Mouse (Mus musculus): Measurements from ENCODE around the gene Rab11fip4. TPM values are rescaled to one million over a fixed set of nuclear protein-coding genes. Genes with fewer than 3 reads are reported as not detected.

Rab11fip4 gene
- total RNA-seq, 1 experiment = 13.6 TPM

- H3K4me1 ChIP-seq (ENCODE audit: control insufficient read depth in 2 of 2, insufficient read depth in 2 of 2, low read length in 2 of 2, poor library complexity in 1 of 2) = peaks cover 1 to 13% of the 10 kb centered on the region in 2 experiments; a peak in 2 of 4 replicates
- no peak for DNase-seq (ENCODE audit: low read depth, low spot score)
- no peaks in the 10 kb centered on the region for H3K36me3 ChIP-seq (ENCODE audit: control insufficient read depth, insufficient read depth, low read length, poor library complexity, severe bottlenecking)
- H3K4me3 ChIP-seq (ENCODE audit: insufficient read depth in 1 of 2, low read depth in 1 of 2, low read length in 2 of 2, poor library complexity in 1 of 2, severe bottlenecking in 1 of 2) = no peak overlapping the region
- H3K9ac ChIP-seq (ENCODE audit: insufficient read depth, low read depth, low read length, poor library complexity, severe bottlenecking) = no peak overlapping the region
- TF ChIP-seq CHD2 (IDR thresholded peaks at IDR 0.05; ENCODE audit: low read depth, low read length) = no peak
- no peak for TF ChIP-seq MAFK (IDR thresholded peaks at IDR 0.05; ENCODE audit: insufficient read depth, low read depth, low read length)
- TF ChIP-seq HCFC1 (IDR thresholded peaks at IDR 0.05; ENCODE audit: borderline replicate concordance, insufficient read depth, low read length) = no peak
- TF ChIP-seq ZC3H11A (IDR thresholded peaks at IDR 0.05; ENCODE audit: borderline replicate concordance, low read depth, low read length) = no peak
- TF ChIP-seq ZNF384 (IDR thresholded peaks at IDR 0.05; ENCODE audit: low read depth, low read length) = no peak
- H3K9me3 ChIP-seq (ENCODE audit: control insufficient read depth, insufficient read depth, low read depth, low read length) = no peaks in the 10 kb centered on the region
- in situ Hi-C loops (cut with MboI; ENCODE audit: low sequenced_read_pairs in 2 of 2, unreplicated experiment in 2 of 2) = loop anchor here in 1 of 2 experiments (25.0 kb wide), 1 partner anchor 189 kb away; no protein-coding TSS in a partner anchor
- no peak overlapping the region for H3K27ac ChIP-seq (ENCODE audit: insufficient read depth, low read depth, low read length, poor library complexity, severe bottlenecking)
Observed at GRCm38 (mm10) chr11:79722811-79723210, 131.8 kb downstream of the Rab11fip4 start.

DNA sequence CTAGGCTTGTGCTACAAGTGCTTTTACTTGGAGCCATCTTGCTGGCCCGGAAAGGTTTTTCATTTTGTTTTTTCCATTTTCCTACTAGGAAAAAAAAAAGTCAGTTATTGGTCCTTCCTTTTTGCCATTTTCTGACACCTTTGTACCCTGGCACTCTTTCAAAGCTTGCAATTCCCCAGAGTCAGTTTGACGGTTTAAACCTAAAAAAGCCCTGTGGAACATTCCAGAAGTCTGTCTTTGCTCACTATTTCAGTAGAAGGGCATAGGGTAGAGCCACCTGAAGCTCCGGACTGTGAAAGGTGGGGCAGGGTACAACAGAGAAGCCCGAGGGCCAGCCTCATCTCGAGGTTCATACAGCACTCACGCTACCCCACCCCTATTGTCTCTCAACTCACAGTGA is 134.0 kb downstream of the Rab11fip4 start:
- Histone ChIP-seq H3K36me3 (ENCODE audit: control insufficient read depth, insufficient read depth, low read length, poor library complexity, severe bottlenecking) (no peaks in the 10 kb centered on the region), H3K4me1 (ENCODE audit: control insufficient read depth in 2 of 2, insufficient read depth in 2 of 2, low read length in 2 of 2, poor library complexity in 1 of 2) (peaks cover 1 to 13% of the 10 kb centered on the region in 2 experiments; a peak in 2 of 4 replicates), H3K9ac (ENCODE audit: insufficient read depth, low read depth, low read length, poor library complexity, severe bottlenecking) (no peak overlapping the region), H3K4me3 (ENCODE audit: insufficient read depth in 1 of 2, low read depth in 1 of 2, low read length in 2 of 2, poor library complexity in 1 of 2, severe bottlenecking in 1 of 2) (no peak overlapping the region), H3K9me3 (ENCODE audit: control insufficient read depth, insufficient read depth, low read depth, low read length) (no peaks in the 10 kb centered on the region), H3K27ac (ENCODE audit: insufficient read depth, low read depth, low read length, poor library complexity, severe bottlenecking) (no peak overlapping the region)
- TF ChIP-seq MAFK (IDR thresholded peaks at IDR 0.05; ENCODE audit: insufficient read depth, low read depth, low read length) = no peak
- TF ChIP-seq ZC3H11A (IDR thresholded peaks at IDR 0.05; ENCODE audit: borderline replicate concordance, low read depth, low read length) = no peak
- no peak for TF ChIP-seq CHD2 (IDR thresholded peaks at IDR 0.05; ENCODE audit: low read depth, low read length)
- TF ChIP-seq ZNF384 (IDR thresholded peaks at IDR 0.05; ENCODE audit: low read depth, low read length) = no peak
- TF ChIP-seq HCFC1 (IDR thresholded peaks at IDR 0.05; ENCODE audit: borderline replicate concordance, insufficient read depth, low read length) = no peak
- in situ Hi-C loops (cut with MboI; ENCODE audit: low sequenced_read_pairs in 2 of 2, unreplicated experiment in 2 of 2) = no loop called here
- no peak for DNase-seq (ENCODE audit: low read depth, low spot score)

- no peak for DNase-seq (ENCODE audit: low read depth, low spot score)
- in situ Hi-C loops (cut with MboI; ENCODE audit: low sequenced_read_pairs in 2 of 2, unreplicated experiment in 2 of 2) = no loop called here
- Histone ChIP-seq H3K36me3 (ENCODE audit: control insufficient read depth, insufficient read depth, low read length, poor library complexity, severe bottlenecking) (no peaks in the 10 kb centered on the region), H3K4me3 (ENCODE audit: insufficient read depth in 1 of 2, low read depth in 1 of 2, low read length in 2 of 2, poor library complexity in 1 of 2, severe bottlenecking in 1 of 2) (no peak overlapping the region), H3K27ac (ENCODE audit: insufficient read depth, low read depth, low read length, poor library complexity, severe bottlenecking) (peak overlapping the region; percentile 4; the same call in 1 of the 2 replicates), H3K4me1 (ENCODE audit: control insufficient read depth in 2 of 2, insufficient read depth in 2 of 2, low read length in 2 of 2, poor library complexity in 1 of 2) (peaks cover 5 to 12% of the 10 kb centered on the region in 2 experiments; a peak in 3 of 4 replicates), H3K9ac (ENCODE audit: insufficient read depth, low read depth, low read length, poor library complexity, severe bottlenecking) (peak overlapping the region; percentile 26; the same call in 1 of the 2 replicates), H3K9me3 (ENCODE audit: control insufficient read depth, insufficient read depth, low read depth, low read length) (no peaks in the 10 kb centered on the region)
- TF ChIP-seq ZC3H11A (IDR thresholded peaks at IDR 0.05; ENCODE audit: borderline replicate concordance, low read depth, low read length) (no peak), ZNF384 (IDR thresholded peaks at IDR 0.05; ENCODE audit: low read depth, low read length) (no peak), MAFK (IDR thresholded peaks at IDR 0.05; ENCODE audit: insufficient read depth, low read depth, low read length) (no peak), CHD2 (IDR thresholded peaks at IDR 0.05; ENCODE audit: low read depth, low read length) (no peak), HCFC1 (IDR thresholded peaks at IDR 0.05; ENCODE audit: borderline replicate concordance, insufficient read depth, low read length) (no peak)
Observed at GRCm38 (mm10) chr11:79729231-79730047, 138.4 kb downstream of the Rab11fip4 start.

DNA sequence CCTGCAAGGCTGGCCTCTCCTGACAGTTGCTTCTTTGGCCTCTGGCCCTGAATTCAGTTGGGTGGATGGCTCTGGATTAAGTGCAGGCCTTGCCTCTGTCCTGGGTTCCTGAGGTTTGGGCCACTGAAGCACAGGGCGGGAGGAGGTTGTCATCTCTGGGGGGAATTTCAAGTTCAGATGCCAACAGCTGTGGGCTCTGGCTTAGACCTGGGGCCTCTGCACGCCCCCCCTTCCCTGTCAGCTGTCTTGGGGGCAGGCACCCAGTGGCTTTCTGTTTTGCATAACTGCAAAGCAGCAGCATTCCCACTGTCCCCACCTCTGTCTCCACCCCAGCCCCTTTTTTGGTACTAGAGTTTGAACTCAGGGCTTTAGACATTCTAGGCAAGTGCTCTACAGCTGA is 139.4 kb downstream of the Rab11fip4 start:
- Histone ChIP-seq H3K9me3 (ENCODE audit: control insufficient read depth, insufficient read depth, low read depth, low read length) (no peaks in the 10 kb centered on the region), H3K9ac (ENCODE audit: insufficient read depth, low read depth, low read length, poor library complexity, severe bottlenecking) (no peak overlapping the region), H3K36me3 (ENCODE audit: control insufficient read depth, insufficient read depth, low read length, poor library complexity, severe bottlenecking) (no peaks in the 10 kb centered on the region), H3K4me3 (ENCODE audit: insufficient read depth in 1 of 2, low read depth in 1 of 2, low read length in 2 of 2, poor library complexity in 1 of 2, severe bottlenecking in 1 of 2) (no peak overlapping the region), H3K4me1 (ENCODE audit: control insufficient read depth in 2 of 2, insufficient read depth in 2 of 2, low read length in 2 of 2, poor library complexity in 1 of 2) (peaks cover 5 to 12% of the 10 kb centered on the region in 2 experiments; a peak in 3 of 4 replicates), H3K27ac (ENCODE audit: insufficient read depth, low read depth, low read length, poor library complexity, severe bottlenecking) (no peak overlapping the region; the same call in 1 of the 2 replicates)
- TF ChIP-seq MAFK (IDR thresholded peaks at IDR 0.05; ENCODE audit: insufficient read depth, low read depth, low read length) = no peak
- no peak for TF ChIP-seq HCFC1 (IDR thresholded peaks at IDR 0.05; ENCODE audit: borderline replicate concordance, insufficient read depth, low read length)
- no peak for TF ChIP-seq ZC3H11A (IDR thresholded peaks at IDR 0.05; ENCODE audit: borderline replicate concordance, low read depth, low read length)
- TF ChIP-seq ZNF384 (IDR thresholded peaks at IDR 0.05; ENCODE audit: low read depth, low read length) = no peak
- no peak for TF ChIP-seq CHD2 (IDR thresholded peaks at IDR 0.05; ENCODE audit: low read depth, low read length)
- in situ Hi-C loops (cut with MboI; ENCODE audit: low sequenced_read_pairs in 2 of 2, unreplicated experiment in 2 of 2) = no loop called here
- no peak for DNase-seq (ENCODE audit: low read depth, low spot score)

Data from ES-E14 (cell line).